Mouse (Mus musculus): ENCODE data around the gene Ski. TPM values are rescaled to one million over a fixed set of nuclear protein-coding genes. Genes with fewer than 3 reads are reported as not detected.

The Ski gene
- polyA plus RNA-seq, 1 experiment from 2014 or later = 21.0 TPM

- 91% methylated on average over 5 of the region's 5 CpGs for WGBS
- Histone ChIP-seq H3K4me1 (replicated peaks; ENCODE audit: control insufficient read depth, insufficient read depth, low read length) (peaks cover 21% of the 10 kb centered on the region), H3K27ac (ENCODE audit: low read depth, low read length) (no peak overlapping the region), H3K4me2 (replicated peaks; ENCODE audit: low read depth, low read length) (no peak overlapping the region), H3K4me3 (ENCODE audit: low read depth, low read length) (no peak overlapping the region), H3K9ac (ENCODE audit: low read depth, low read length) (no peak overlapping the region), H3K36me3 (ENCODE audit: control insufficient read depth, insufficient read depth, low read length) (no peaks in the 10 kb centered on the region), H3K9me3 (ENCODE audit: control insufficient read depth, low read length) (no peaks in the 10 kb centered on the region), H3K27me3 (ENCODE audit: control insufficient read depth, insufficient read depth, low read length) (no peaks in the 10 kb centered on the region)
- no peak for ATAC-seq (ENCODE audit: low FRiP score)
- no peak for DNase-seq (ENCODE audit: low spot score)
These were observed 12.9 kb downstream of the Ski start for GRCm38 (mm10) chr4:155209494-155209893.

- Histone ChIP-seq H3K4me1 (replicated peaks; ENCODE audit: control insufficient read depth, insufficient read depth, low read length) (peaks cover 18% of the 10 kb centered on the region), H3K27ac (ENCODE audit: low read depth, low read length) (no peak overlapping the region), H3K9ac (ENCODE audit: low read depth, low read length) (no peak overlapping the region), H3K9me3 (ENCODE audit: control insufficient read depth, low read length) (no peaks in the 10 kb centered on the region), H3K4me2 (replicated peaks; ENCODE audit: low read depth, low read length) (no peak overlapping the region), H3K27me3 (ENCODE audit: control insufficient read depth, insufficient read depth, low read length) (no peaks in the 10 kb centered on the region), H3K36me3 (ENCODE audit: control insufficient read depth, insufficient read depth, low read length) (no peaks in the 10 kb centered on the region), H3K4me3 (ENCODE audit: low read depth, low read length) (no peak overlapping the region)
- no peak for ATAC-seq (ENCODE audit: low FRiP score)
- no peak for DNase-seq (ENCODE audit: low spot score)
These were observed 13.3 kb downstream of the Ski start for GRCm38 (mm10) chr4:155209079-155209478.

GRCm38 (mm10) chr4:155208613-155209012 is 13.8 kb downstream of the Ski start:
- Histone ChIP-seq H3K4me1 (replicated peaks; ENCODE audit: control insufficient read depth, insufficient read depth, low read length) (peaks cover 16% of the 10 kb centered on the region), H3K4me2 (replicated peaks; ENCODE audit: low read depth, low read length) (no peak overlapping the region; the same call in 1 of the 2 replicates)
- no peak for ATAC-seq (ENCODE audit: low FRiP score)

GRCm38 (mm10) chr4:155207841-155208240 is 14.6 kb downstream of the Ski start:
- Histone ChIP-seq H3K9me3 (ENCODE audit: control insufficient read depth, low read length) (no peaks in the 10 kb centered on the region), H3K36me3 (ENCODE audit: control insufficient read depth, insufficient read depth, low read length) (no peaks in the 10 kb centered on the region), H3K4me3 (ENCODE audit: low read depth, low read length) (no peak overlapping the region), H3K4me2 (replicated peaks; ENCODE audit: low read depth, low read length) (no peak overlapping the region), H3K9ac (ENCODE audit: low read depth, low read length) (no peak overlapping the region), H3K27me3 (ENCODE audit: control insufficient read depth, insufficient read depth, low read length) (no peaks in the 10 kb centered on the region), H3K4me1 (replicated peaks; ENCODE audit: control insufficient read depth, insufficient read depth, low read length) (peaks cover 14% of the 10 kb centered on the region; the same call in 1 of the 2 replicates), H3K27ac (ENCODE audit: low read depth, low read length) (no peak overlapping the region)
- DNase-seq (ENCODE audit: low spot score) (no peak), ATAC-seq (ENCODE audit: low FRiP score) (no peak)
- 45% methylated on average over 3 of the region's 3 CpGs for WGBS

More at GRCm38 (mm10) chr4:155208613-155209012, 13.8 kb downstream of the Ski start:
- no peak overlapping the region for H3K4me3 ChIP-seq (ENCODE audit: low read depth, low read length)
- peak overlapping the region; percentile 68 for H3K27ac ChIP-seq (ENCODE audit: low read depth, low read length)
- H3K36me3 ChIP-seq (ENCODE audit: control insufficient read depth, insufficient read depth, low read length) = no peaks in the 10 kb centered on the region
- 54% methylated on average over 7 of the region's 7 CpGs for WGBS
- H3K27me3 ChIP-seq (ENCODE audit: control insufficient read depth, insufficient read depth, low read length) = no peaks in the 10 kb centered on the region
- no peaks in the 10 kb centered on the region for H3K9me3 ChIP-seq (ENCODE audit: control insufficient read depth, low read length)
- no peak overlapping the region for H3K9ac ChIP-seq (ENCODE audit: low read depth, low read length)
- no peak for DNase-seq (ENCODE audit: low spot score)

GRCm38 (mm10) chr4:155206498-155206897 is 15.9 kb downstream of the Ski start:
- Histone ChIP-seq H3K4me1 (replicated peaks; ENCODE audit: control insufficient read depth, insufficient read depth, low read length) (peaks cover 14% of the 10 kb centered on the region; the same call in 1 of the 2 replicates), H3K9me3 (ENCODE audit: control insufficient read depth, low read length) (no peaks in the 10 kb centered on the region), H3K4me2 (replicated peaks; ENCODE audit: low read depth, low read length) (no peak overlapping the region), H3K27me3 (ENCODE audit: control insufficient read depth, insufficient read depth, low read length) (no peaks in the 10 kb centered on the region), H3K36me3 (ENCODE audit: control insufficient read depth, insufficient read depth, low read length) (no peaks in the 10 kb centered on the region), H3K9ac (ENCODE audit: low read depth, low read length) (no peak overlapping the region), H3K27ac (ENCODE audit: low read depth, low read length) (no peak overlapping the region), H3K4me3 (ENCODE audit: low read depth, low read length) (no peak overlapping the region)
- DNase-seq (ENCODE audit: low spot score) (no peak), ATAC-seq (ENCODE audit: low FRiP score) (no peak)
- WGBS = 80% methylated on average over 6 of the region's 8 CpGs

- H3K36me3 ChIP-seq (ENCODE audit: control insufficient read depth, insufficient read depth, low read length) = no peaks in the 10 kb centered on the region
- no peaks in the 10 kb centered on the region for H3K9me3 ChIP-seq (ENCODE audit: control insufficient read depth, low read length)
- DNase-seq (ENCODE audit: low spot score) = no peak
- no peak for ATAC-seq (ENCODE audit: low FRiP score)
- no peak overlapping the region for H3K4me3 ChIP-seq (ENCODE audit: low read depth, low read length)
- H3K9ac ChIP-seq (ENCODE audit: low read depth, low read length) = no peak overlapping the region
- WGBS = 62% methylated on average over 6 of the region's 6 CpGs
- H3K27me3 ChIP-seq (ENCODE audit: control insufficient read depth, insufficient read depth, low read length) = no peaks in the 10 kb centered on the region
- no peak overlapping the region for H3K27ac ChIP-seq (ENCODE audit: low read depth, low read length)
- H3K4me1 ChIP-seq (replicated peaks; ENCODE audit: control insufficient read depth, insufficient read depth, low read length) = peaks cover 14% of the 10 kb centered on the region; the same call in 1 of the 2 replicates
- H3K4me2 ChIP-seq (replicated peaks; ENCODE audit: low read depth, low read length) = no peak overlapping the region
These were observed 16.5 kb downstream of the Ski start for GRCm38 (mm10) chr4:155205919-155206318.

- WGBS = 92% methylated on average over 7 of the region's 7 CpGs
- ATAC-seq (ENCODE audit: low FRiP score) (no peak), DNase-seq (ENCODE audit: low spot score) (no peak)
- no peaks in the 10 kb centered on the region for H3K36me3 ChIP-seq (ENCODE audit: control insufficient read depth, insufficient read depth, low read length)
- H3K27me3 ChIP-seq (ENCODE audit: control insufficient read depth, insufficient read depth, low read length) = no peaks in the 10 kb centered on the region
- H3K4me2 ChIP-seq (replicated peaks; ENCODE audit: low read depth, low read length) = no peak overlapping the region
- no peak overlapping the region for H3K9ac ChIP-seq (ENCODE audit: low read depth, low read length)
- H3K9me3 ChIP-seq (ENCODE audit: control insufficient read depth, low read length) = no peaks in the 10 kb centered on the region
- H3K4me1 ChIP-seq (replicated peaks; ENCODE audit: control insufficient read depth, insufficient read depth, low read length) = peaks cover 6% of the 10 kb centered on the region; the same call in 1 of the 2 replicates
- H3K27ac ChIP-seq (ENCODE audit: low read depth, low read length) = no peak overlapping the region
- H3K4me3 ChIP-seq (ENCODE audit: low read depth, low read length) = no peak overlapping the region
These were observed 20.6 kb downstream of the Ski start for GRCm38 (mm10) chr4:155201764-155202163.

GRCm38 (mm10) chr4:155200861-155201390 is 21.5 kb downstream of the Ski start:
- Histone ChIP-seq H3K27me3 (ENCODE audit: control insufficient read depth, insufficient read depth, low read length) (no peaks in the 10 kb centered on the region), H3K9ac (ENCODE audit: low read depth, low read length) (no peak overlapping the region), H3K4me1 (replicated peaks; ENCODE audit: control insufficient read depth, insufficient read depth, low read length) (0 out of 2 replicates have a peak, but pooled peaks cover 4% of the 10 kb centered on the region), H3K4me3 (ENCODE audit: low read depth, low read length) (no peak overlapping the region), H3K4me2 (replicated peaks; ENCODE audit: low read depth, low read length) (no peak overlapping the region), H3K36me3 (ENCODE audit: control insufficient read depth, insufficient read depth, low read length) (no peaks in the 10 kb centered on the region), H3K27ac (ENCODE audit: low read depth, low read length) (no peak overlapping the region), H3K9me3 (ENCODE audit: control insufficient read depth, low read length) (no peaks in the 10 kb centered on the region)
- 84% methylated on average over 3 of the region's 3 CpGs for WGBS
- ATAC-seq (ENCODE audit: low FRiP score) (no peak), DNase-seq (ENCODE audit: low spot score) (no peak)

- WGBS = 57% methylated on average over 6 of the region's 6 CpGs
- Histone ChIP-seq H3K9me3 (ENCODE audit: control insufficient read depth, low read length) (no peaks in the 10 kb centered on the region), H3K4me2 (replicated peaks; ENCODE audit: low read depth, low read length) (no peak overlapping the region), H3K4me3 (ENCODE audit: low read depth, low read length) (no peak overlapping the region), H3K4me1 (replicated peaks; ENCODE audit: control insufficient read depth, insufficient read depth, low read length) (0 out of 2 replicates have a peak, but pooled peaks cover 4% of the 10 kb centered on the region), H3K27ac (ENCODE audit: low read depth, low read length) (no peak overlapping the region), H3K36me3 (ENCODE audit: control insufficient read depth, insufficient read depth, low read length) (no peaks in the 10 kb centered on the region), H3K27me3 (ENCODE audit: control insufficient read depth, insufficient read depth, low read length) (no peaks in the 10 kb centered on the region), H3K9ac (ENCODE audit: low read depth, low read length) (no peak overlapping the region)
- no peak for ATAC-seq (ENCODE audit: low FRiP score)
- DNase-seq (ENCODE audit: low spot score) = no peak
These were observed 24.7 kb downstream of the Ski start for GRCm38 (mm10) chr4:155197726-155198125.

Data from hindbrain, embryonic 11.5 days (tissue).